Mouse (Mus musculus) bone marrow, adult 2 months (tissue): Measurements from ENCODE around the gene Melk. TPM values are rescaled to one million over a fixed set of nuclear protein-coding genes. Genes with fewer than 3 reads are reported as not detected.
A peak's percentile ranks its signal among the peaks of the same experiment; 100 is the strongest.

Source experiments
- H3K27ac ChIP-seq: fragments of 200-500 bp; 2 replicates; pipeline ENCODE4 v1.5.1; 2012; ENCODE audit warnings: low read depth, mild to moderate bottlenecking, control low read depth, inconsistent platforms, low read length; ENCODE audit not compliant: control insufficient read depth, poor library complexity, insufficient read depth
- H3K4me1 ChIP-seq: fragments of 200-500 bp; 2 replicates; pipeline ENCODE4 v1.6.1; 2011; ENCODE audit warnings: low read length; ENCODE audit not compliant: control insufficient read depth, insufficient read depth
- H3K4me3 ChIP-seq: fragments of 200-500 bp; replicated peaks from 2 replicates; pipeline ENCODE3; 2011; ENCODE audit warnings: mild to moderate bottlenecking, low read depth, low read length, control low read depth; ENCODE audit not compliant: control insufficient read depth
- CTCF ChIP-seq: fragments of 200-500 bp; IDR thresholded peaks from 2 replicates; pipeline ENCODE4 v1.5.1; 2011; ENCODE audit warnings: low read length, control low read depth; ENCODE audit not compliant: control insufficient read depth, insufficient read depth
- POLR2A ChIP-seq: fragments of 200-500 bp; IDR thresholded peaks from 2 replicates; pipeline ENCODE4 v1.6.1; 2011; ENCODE audit warnings: low read depth, mild to moderate bottlenecking, control low read depth, low read length, borderline replicate concordance; ENCODE audit not compliant: control insufficient read depth
- WGBS: fragments of 180-500 bp; shearing (Covaris S2); methylation state at CpG from one replicate; pipeline ENCODE4 v1.1.7; 2018; 5-methylcytosine and 5-hydroxymethylcytosine counted together
- polyA plus RNA-seq: library from polyadenylated mRNA; stranded (reverse); fragments of >200 nt; gene quantifications from 2 replicates; pipeline ENCODE4 v1.2.4, GENCODE M21; 2011; ENCODE audit warnings: low replicate concordance; ENCODE audit not compliant: missing spikeins, insufficient read depth, insufficient read length

Gene Melk
- polyA plus RNA-seq, 1 experiment = 9.8 TPM

GRCm38 (mm10) chr4:44363434-44364013, 62.8 kb downstream of the Melk start:
- H3K4me3 ChIP-seq = no peak overlapping the region
- H3K4me1 ChIP-seq = no peaks in the 10 kb centered on the region
- TF ChIP-seq CTCF (no peak), POLR2A (no peak)
- WGBS = 76% methylated on average over 12 of the region's 12 CpGs
- H3K27ac ChIP-seq = no peak overlapping the region

DNA sequence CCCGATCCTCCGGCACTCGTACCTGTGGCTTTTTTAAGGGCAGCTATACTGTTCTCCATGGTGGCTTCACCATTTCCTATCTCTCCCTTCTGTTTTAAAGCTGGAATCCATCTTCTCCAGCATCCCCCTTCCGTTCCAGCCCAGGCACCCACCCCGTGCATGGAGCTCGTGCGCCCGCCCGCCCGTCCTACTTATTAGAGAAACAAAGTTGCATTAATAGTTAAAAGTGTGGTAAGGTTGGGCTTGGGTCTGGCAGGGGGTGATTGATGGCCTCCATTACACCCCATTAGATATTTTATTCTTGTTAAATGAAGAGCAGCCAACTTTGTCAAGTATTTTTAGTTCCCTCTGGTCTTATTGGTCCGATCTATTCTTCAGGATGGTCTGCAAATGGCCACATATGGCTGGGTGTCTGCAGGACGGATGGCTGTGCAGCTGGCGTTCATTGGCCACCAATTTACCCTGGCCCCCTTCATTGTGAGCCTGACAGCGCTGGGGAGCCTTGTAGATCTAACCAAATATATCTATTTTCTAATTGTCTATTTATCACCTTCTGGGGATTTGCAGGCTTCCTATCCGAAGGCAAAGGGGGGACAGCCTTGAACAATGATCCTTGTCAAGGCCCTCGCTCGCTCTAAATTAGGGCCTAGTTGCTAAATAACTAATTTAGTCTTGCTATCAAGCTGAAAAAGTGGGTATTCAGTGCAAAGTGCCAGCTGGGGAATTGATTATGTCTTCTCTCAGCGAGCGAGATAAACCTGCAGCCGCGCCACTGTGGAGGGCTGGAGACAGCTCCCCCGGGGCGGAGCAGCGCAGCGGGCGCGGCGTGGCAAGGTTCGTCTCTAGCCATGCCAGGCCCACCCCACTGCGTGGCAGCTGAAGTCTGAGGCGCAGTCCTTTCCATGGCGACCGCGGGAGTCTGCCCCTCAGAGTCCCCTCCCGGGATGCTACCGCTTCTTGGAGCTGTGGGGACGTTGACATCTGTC, 91.8 kb downstream of the Melk start:
- WGBS = 82% methylated on average over 37 of the region's 37 CpGs
- Histone ChIP-seq H3K27ac (no peak overlapping the region), H3K4me3 (no peak overlapping the region), H3K4me1 (no peaks in the 10 kb centered on the region)
- TF ChIP-seq CTCF = no peak
- TF ChIP-seq POLR2A = no peak

DNA sequence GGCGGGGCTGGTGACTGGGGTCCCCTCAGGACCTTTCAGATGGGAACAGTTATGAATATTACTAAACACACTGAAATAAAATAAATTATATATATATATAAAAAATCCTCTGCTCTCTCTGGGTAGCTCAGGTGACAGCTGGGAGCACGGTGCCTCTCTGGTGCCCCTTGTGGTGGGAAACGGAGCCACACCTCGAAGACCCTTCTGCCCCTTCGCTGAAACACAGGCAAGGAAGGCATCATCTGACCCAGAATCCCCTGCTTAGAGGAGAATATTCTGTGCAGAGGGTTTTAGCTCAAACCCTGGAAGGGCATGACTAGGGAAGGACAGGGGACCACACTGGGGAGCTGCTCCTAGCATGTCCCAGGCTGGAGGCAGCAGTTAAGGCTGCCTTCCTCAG, 101.9 kb downstream of the Melk start:
- WGBS = 10% methylated on average over 5 of the region's 5 CpGs
- TF ChIP-seq POLR2A (no peak), CTCF (peak; percentile 75)
- no peak overlapping the region for H3K4me3 ChIP-seq
- H3K27ac ChIP-seq = no peak overlapping the region; the same call in 1 of the 2 replicates
- H3K4me1 ChIP-seq = no peaks in the 10 kb centered on the region

DNA sequence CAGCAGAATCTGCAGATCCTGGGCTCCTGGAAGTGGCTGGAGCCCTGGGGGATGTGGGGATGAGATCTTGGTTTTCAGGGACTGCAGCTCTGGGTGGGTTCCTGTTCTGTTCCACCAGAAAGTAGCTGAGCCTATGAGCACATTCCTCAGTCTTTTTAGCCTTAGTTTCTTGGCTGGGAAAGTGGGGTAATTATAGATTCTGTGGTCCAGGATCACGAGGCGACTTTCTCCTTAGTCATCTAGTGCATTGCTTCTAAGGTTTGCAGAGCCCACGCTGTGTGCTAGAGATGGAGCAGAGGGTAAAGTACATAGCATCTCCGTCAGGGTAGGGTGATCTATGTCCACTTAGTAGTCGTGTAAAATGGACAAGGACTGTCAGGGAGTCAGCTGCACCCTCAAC, 103.8 kb downstream of the Melk start:
- TF ChIP-seq POLR2A (no peak), CTCF (no peak)
- no peaks in the 10 kb centered on the region for H3K4me1 ChIP-seq

More for the DNA sequence above, 103.8 kb downstream of the Melk start:
- H3K27ac ChIP-seq = no peak overlapping the region
- no peak overlapping the region for H3K4me3 ChIP-seq
- WGBS = 63% methylated on average over 5 of the region's 5 CpGs

Other genes with a start within 250 kb of the Melk start
- gene Gne, start 216.7 kb upstream of the Melk start, polyA plus RNA-seq = 8.1 and 13.6 TPM in 2 replicates
- 19.0 and 35.4 TPM in 2 replicates for gene Rnf38, start 67.1 kb upstream of the Melk start, polyA plus RNA-seq